Mouse (Mus musculus) erythroblast, embryonic 14.5 days (primary cell): ENCODE data around the gene Tbxas1. TPM values are rescaled to one million over a fixed set of nuclear protein-coding genes. Genes with fewer than 3 reads are reported as not detected.

Experiments
- H3K27me3 ChIP-seq: 2 replicates; pipeline ENCODE4 v1.6.1; 2012; ENCODE audit warnings: inconsistent platforms; ENCODE audit not compliant: control insufficient read depth
- H3K36me3 ChIP-seq: 2 replicates; pipeline ENCODE4 v1.6.1; 2012; ENCODE audit warnings: mild to moderate bottlenecking, inconsistent platforms; ENCODE audit not compliant: control insufficient read depth
- H3K4me1 ChIP-seq: 2 replicates; pipeline ENCODE4 v1.6.1; 2012; ENCODE audit warnings: inconsistent platforms; ENCODE audit not compliant: control insufficient read depth
- H3K4me3 ChIP-seq: replicated peaks from 2 replicates; pipeline ENCODE3; 2012; ENCODE audit warnings: moderate library complexity, mild to moderate bottlenecking, inconsistent platforms
- H3K9me3 ChIP-seq: 2 replicates; pipeline ENCODE4 v1.6.1; 2012; ENCODE audit warnings: low read length, inconsistent platforms, mixed read lengths; ENCODE audit not compliant: control insufficient read depth
- GATA1 ChIP-seq: IDR thresholded peaks from 2 replicates; pipeline ENCODE4 v1.6.1; 2012; ENCODE audit warnings: low read length, inconsistent platforms, mixed read lengths
- TAL1 ChIP-seq: IDR thresholded peaks from 3 replicates; pipeline ENCODE4 v1.6.1; 2012; ENCODE audit warnings: low read length, inconsistent platforms, mixed read lengths
- polyA plus RNA-seq: library from polyadenylated mRNA; stranded (reverse); fragments of >175 nt; gene quantifications from 2 replicates; pipeline ENCODE4 v1.2.3, GENCODE M21; 2012

Gene Tbxas1
- polyA plus RNA-seq, 1 experiment, result 0.19 TPM

- peaks cover 40% of the 10 kb centered on the region for H3K27me3 ChIP-seq
- no peaks in the 10 kb centered on the region for H3K9me3 ChIP-seq
- no peak overlapping the region for H3K4me3 ChIP-seq
- H3K4me1 ChIP-seq, result peaks cover 32% of the 10 kb centered on the region
- no peaks in the 10 kb centered on the region for H3K36me3 ChIP-seq
- TF ChIP-seq GATA1, result no peak
- TF ChIP-seq TAL1, result no peak
These were observed 74.5 kb downstream of the Tbxas1 start for GRCm38 (mm10) chr6:38949683-38950161.

GRCm38 (mm10) chr6:38950341-38950740 is 75.1 kb downstream of the Tbxas1 start:
- TF ChIP-seq TAL1, result no peak
- no peak for TF ChIP-seq GATA1
- H3K4me3 ChIP-seq, result no peak overlapping the region
- H3K4me1 ChIP-seq, result peaks cover 27% of the 10 kb centered on the region
- no peaks in the 10 kb centered on the region for H3K36me3 ChIP-seq
- H3K27me3 ChIP-seq, result peaks cover 46% of the 10 kb centered on the region
- no peaks in the 10 kb centered on the region for H3K9me3 ChIP-seq

GRCm38 (mm10) chr6:38950838-38951237 is 75.6 kb downstream of the Tbxas1 start:
- Histone ChIP-seq H3K4me1 (peaks cover 23% of the 10 kb centered on the region), H3K4me3 (no peak overlapping the region), H3K36me3 (no peaks in the 10 kb centered on the region), H3K9me3 (no peaks in the 10 kb centered on the region), H3K27me3 (peaks cover 48% of the 10 kb centered on the region)
- TF ChIP-seq TAL1 (no peak), GATA1 (no peak)

GRCm38 (mm10) chr6:38956641-38957040 is 81.4 kb downstream of the Tbxas1 start:
- H3K4me1 ChIP-seq, result peaks cover 30% of the 10 kb centered on the region
- peaks cover 45% of the 10 kb centered on the region for H3K27me3 ChIP-seq
- H3K4me3 ChIP-seq, result no peak overlapping the region
- no peaks in the 10 kb centered on the region for H3K9me3 ChIP-seq
- no peaks in the 10 kb centered on the region; the same call in 1 of the 2 replicates for H3K36me3 ChIP-seq
- TF ChIP-seq GATA1, result no peak
- TF ChIP-seq TAL1, result no peak

- peaks cover 30% of the 10 kb centered on the region for H3K4me1 ChIP-seq
- peaks cover 44% of the 10 kb centered on the region for H3K27me3 ChIP-seq
- TF ChIP-seq TAL1, result no peak
- TF ChIP-seq GATA1, result no peak
- H3K4me3 ChIP-seq, result no peak overlapping the region
- no peaks in the 10 kb centered on the region; the same call in 1 of the 2 replicates for H3K36me3 ChIP-seq
- H3K9me3 ChIP-seq, result no peaks in the 10 kb centered on the region
These were observed 82.0 kb downstream of the Tbxas1 start for GRCm38 (mm10) chr6:38957246-38957645.

GRCm38 (mm10) chr6:38959502-38959901 is 84.3 kb downstream of the Tbxas1 start:
- no peak overlapping the region for H3K4me3 ChIP-seq
- H3K9me3 ChIP-seq, result no peaks in the 10 kb centered on the region
- no peak for TF ChIP-seq GATA1
- TF ChIP-seq TAL1, result no peak
- peaks cover 48% of the 10 kb centered on the region for H3K27me3 ChIP-seq
- H3K4me1 ChIP-seq, result peaks cover 31% of the 10 kb centered on the region
- H3K36me3 ChIP-seq, result no peaks in the 10 kb centered on the region; the same call in 1 of the 2 replicates

- no peak for TF ChIP-seq TAL1
- TF ChIP-seq GATA1, result no peak
- H3K9me3 ChIP-seq, result no peaks in the 10 kb centered on the region
- no peaks in the 10 kb centered on the region; the same call in 1 of the 2 replicates for H3K36me3 ChIP-seq
- peaks cover 39% of the 10 kb centered on the region for H3K4me1 ChIP-seq
- H3K4me3 ChIP-seq, result no peak overlapping the region
- H3K27me3 ChIP-seq, result peaks cover 42% of the 10 kb centered on the region
These were observed 85.2 kb downstream of the Tbxas1 start for GRCm38 (mm10) chr6:38960367-38960766.

GRCm38 (mm10) chr6:38960791-38961426 is 85.7 kb downstream of the Tbxas1 start:
- H3K36me3 ChIP-seq, result no peaks in the 10 kb centered on the region; the same call in 1 of the 2 replicates
- H3K4me3 ChIP-seq, result no peak overlapping the region
- peaks cover 40% of the 10 kb centered on the region for H3K27me3 ChIP-seq
- H3K9me3 ChIP-seq, result no peaks in the 10 kb centered on the region
- TF ChIP-seq TAL1 (no peak), GATA1 (no peak)
- peaks cover 44% of the 10 kb centered on the region for H3K4me1 ChIP-seq

- Histone ChIP-seq H3K9me3 (no peaks in the 10 kb centered on the region), H3K27me3 (peaks cover 40% of the 10 kb centered on the region), H3K4me3 (no peak overlapping the region), H3K36me3 (no peaks in the 10 kb centered on the region; the same call in 1 of the 2 replicates), H3K4me1 (peaks cover 51% of the 10 kb centered on the region)
- TF ChIP-seq GATA1 (no peak), TAL1 (no peak)
These were observed 86.3 kb downstream of the Tbxas1 start for GRCm38 (mm10) chr6:38961427-38962033.
